ENCODE assay signal across 9 mouse cellular contexts in the genomic region with DNA sequence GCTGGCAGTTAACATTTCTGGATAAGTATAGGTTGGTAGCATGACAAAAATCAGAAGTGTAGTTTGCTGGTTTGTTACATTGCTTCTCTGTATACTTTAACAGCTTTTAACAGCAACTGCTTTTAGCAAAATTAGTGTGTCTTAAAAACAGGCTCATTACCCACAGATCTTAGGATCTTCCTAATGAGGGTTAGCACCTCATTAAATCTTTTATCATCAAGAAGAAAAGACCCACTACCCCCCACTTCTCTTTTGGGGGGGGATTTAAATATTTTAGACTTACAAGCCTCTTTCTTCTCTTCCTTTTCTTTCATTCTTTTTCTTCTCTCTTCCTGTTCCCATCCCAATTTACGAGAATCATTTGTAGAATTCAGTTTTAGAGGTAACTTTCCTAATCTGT.
DNase-seq lines count a peak whose midpoint lies in the region; ATAC-seq lines count a peak whose summit lies in the region.
"Had no signal": no experiment of that assay in that cellular context is flagged by ENCODE, and none has a peak within 500 bp of the region (broad histone marks: within the 10 kb centered on the region; RNA-seq: fewer than 3 reads in every experiment).

No protein-coding gene starts in this region.

- H3K9ac ChIP-seq in kidney, embryonic 15.5 days, result no peak overlapping the region
- no peak overlapping the region for H3K9ac ChIP-seq in embryonic facial prominence, embryonic 12.5 days
- H3K9ac ChIP-seq in hindbrain, embryonic 13.5 days, result no peak overlapping the region
- H3K9ac ChIP-seq in midbrain, embryonic 15.5 days, result no peak overlapping the region

- H3K4me1 ChIP-seq in kidney, embryonic 15.5 days, result peaks cover 42% of the 10 kb centered on the region
- H3K4me1 ChIP-seq in embryonic facial prominence, embryonic 12.5 days, result peaks cover 16% of the 10 kb centered on the region; the same call in 1 of the 2 replicates
- H3K4me1 ChIP-seq in hindbrain, embryonic 13.5 days (replicated peaks), result peaks cover 34% of the 10 kb centered on the region
- H3K4me1 ChIP-seq in midbrain, embryonic 15.5 days, result peaks cover 4% of the 10 kb centered on the region; the same call in 1 of the 2 replicates

- H3K4me2 ChIP-seq in kidney, embryonic 15.5 days, result no peak overlapping the region
- H3K4me2 ChIP-seq in embryonic facial prominence, embryonic 12.5 days (replicated peaks), result no peak overlapping the region
- no peak overlapping the region for H3K4me2 ChIP-seq in hindbrain, embryonic 13.5 days
- no peak overlapping the region for H3K4me2 ChIP-seq in midbrain, embryonic 15.5 days

- H3K27me3 ChIP-seq in kidney, embryonic 15.5 days, result no peaks in the 10 kb centered on the region
- H3K27me3 ChIP-seq in embryonic facial prominence, embryonic 12.5 days, result no peaks in the 10 kb centered on the region
- H3K27me3 ChIP-seq in hindbrain, embryonic 13.5 days, result no peaks in the 10 kb centered on the region
- no peaks in the 10 kb centered on the region for H3K27me3 ChIP-seq in midbrain, embryonic 15.5 days (replicated peaks)

- no peak for ATAC-seq in kidney, embryonic 15.5 days (replicated peaks; ENCODE audit: low FRiP score)
- no peak for ATAC-seq in embryonic facial prominence, embryonic 12.5 days (ENCODE audit: insufficient number of reproducible peaks, insufficient read depth, low FRiP score, low TSS enrichment)
- no peak for ATAC-seq in hindbrain, embryonic 13.5 days (ENCODE audit: low FRiP score)
- no peak for ATAC-seq in midbrain, embryonic 15.5 days (replicated peaks)
- ATAC-seq in erythroblast, adult 5-6 weeks (replicated peaks; ENCODE audit: low FRiP score, poor library complexity, severe bottlenecking), result no peak

- DNase-seq in kidney, adult 11 months, result no peak
- DNase-seq in Muller cell, postnatal 12 days (ENCODE audit: inconsistent ontology term), result no peak
- no peak for DNase-seq in adrenal gland, postnatal 36 days
- DNase-seq: gastrocnemius, postnatal 25 days had no signal

- H3K27ac ChIP-seq in kidney, embryonic 15.5 days, result peak overlapping the region; percentile 84
- H3K27ac ChIP-seq in embryonic facial prominence, embryonic 12.5 days, result 0 out of 2 replicates have a peak overlapping the region, but pooled peaks have one; percentile 42
- peak overlapping the region; percentile 72 for H3K27ac ChIP-seq in hindbrain, embryonic 13.5 days
- H3K27ac ChIP-seq in midbrain, embryonic 15.5 days, result 0 out of 2 replicates have a peak overlapping the region, but pooled peaks have one; percentile 10

- 95% methylated on average over 1 of the region's 1 CpGs for WGBS in kidney, embryonic 15.5 days
- 78% methylated on average over 1 of the region's 1 CpGs for WGBS in embryonic facial prominence, embryonic 12.5 days
- 65% methylated on average over 1 of the region's 1 CpGs for WGBS in hindbrain, embryonic 13.5 days
- WGBS in midbrain, embryonic 15.5 days, result 37% methylated on average over 1 of the region's 1 CpGs

- no peaks in the 10 kb centered on the region for H3K36me3 ChIP-seq in kidney, embryonic 15.5 days
- no peaks in the 10 kb centered on the region for H3K36me3 ChIP-seq in embryonic facial prominence, embryonic 12.5 days
- H3K36me3 ChIP-seq in hindbrain, embryonic 13.5 days, result no peaks in the 10 kb centered on the region
- no peaks in the 10 kb centered on the region for H3K36me3 ChIP-seq in midbrain, embryonic 15.5 days (replicated peaks)

- no peaks in the 10 kb centered on the region for H3K9me3 ChIP-seq in kidney, embryonic 15.5 days (replicated peaks)
- no peaks in the 10 kb centered on the region for H3K9me3 ChIP-seq in embryonic facial prominence, embryonic 12.5 days
- no peaks in the 10 kb centered on the region for H3K9me3 ChIP-seq in hindbrain, embryonic 13.5 days
- no peaks in the 10 kb centered on the region for H3K9me3 ChIP-seq in midbrain, embryonic 15.5 days

- H3K4me3 ChIP-seq in kidney, embryonic 15.5 days (replicated peaks), result no peak overlapping the region
- no peak overlapping the region for H3K4me3 ChIP-seq in embryonic facial prominence, embryonic 12.5 days
- H3K4me3 ChIP-seq in hindbrain, embryonic 13.5 days, result no peak overlapping the region
- no peak overlapping the region for H3K4me3 ChIP-seq in midbrain, embryonic 15.5 days

Comparison
In these comparisons a context has a peak if more than half of its experiments do, and no peak if none do; other contexts are left out.
1. H3K27ac ChIP-seq: peak in every context shown above with its lines; median percentile 84 in kidney, embryonic 15.5 days; 72 in hindbrain, embryonic 13.5 days; 42 in embryonic facial prominence, embryonic 12.5 days; 10 in midbrain, embryonic 15.5 days.